Mouse (Mus musculus) right cerebral cortex, postnatal 25 days (tissue): Measurements from ENCODE around the gene Fasn.
"Not testable (repeated sequence)": the region's sequence is repeated elsewhere in the genome, so short reads cannot be mapped to it uniquely, and the experiment has no call there.

Experiments
- DNase-seq: peaks from one replicate; pipeline ENCODE4 v3.0.0; 2022

Fasn gene

GRCm38 (mm10) chr11:120823956-120824786, at the start of gene Fasn:
Gene Fasn, minus strand, starts transcription at chr11:120824547.
- DNase-seq: peak; percentile 98

DNA sequence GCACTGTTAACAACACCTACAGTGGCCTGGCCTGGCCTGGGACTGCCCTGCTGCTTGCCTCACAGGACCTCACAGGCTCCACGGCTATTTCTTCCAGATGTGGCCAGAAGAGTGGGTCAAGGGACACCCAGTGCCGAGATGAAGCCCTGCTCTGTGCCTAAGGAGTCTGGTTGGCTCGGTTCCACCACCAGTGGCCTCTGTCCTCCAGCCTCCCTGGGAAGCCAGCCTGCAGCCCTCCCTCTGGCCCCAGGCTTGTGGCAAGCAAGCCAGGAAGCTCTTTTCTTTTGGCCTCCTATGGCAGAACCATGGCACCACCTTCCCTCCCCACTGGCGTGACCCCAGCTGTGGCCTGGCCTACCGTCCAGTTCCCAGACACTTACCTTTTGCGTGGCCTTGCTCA, 48.9 kb upstream of the Fasn start:
- DNase-seq: no peak

DNA sequence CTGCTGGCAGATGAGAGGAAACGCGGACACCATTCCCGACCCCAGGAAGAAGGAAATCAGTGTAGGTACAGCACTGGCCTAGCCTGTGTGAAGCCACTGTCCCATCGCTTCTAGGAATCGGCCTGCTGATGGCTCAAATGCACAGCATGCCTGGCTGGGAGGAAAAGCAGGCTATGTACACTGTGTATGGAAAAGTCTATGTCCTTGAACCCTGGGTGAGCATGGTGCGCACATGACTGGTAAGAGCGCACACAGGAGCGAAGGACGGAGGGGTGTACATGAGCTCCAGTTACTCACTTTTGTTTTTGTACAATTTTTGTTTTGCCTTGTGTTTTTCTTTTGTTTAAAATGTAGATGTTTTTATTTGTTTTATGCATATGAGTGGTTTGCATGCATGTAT, 47.2 kb upstream of the Fasn start:
- DNase-seq: no peak

- no peak for DNase-seq
These were observed 41.5 kb upstream of the Fasn start for GRCm38 (mm10) chr11:120865816-120866215.

GRCm38 (mm10) chr11:120862819-120863218, 38.5 kb upstream of the Fasn start:
- DNase-seq: no peak

- not testable (repeated sequence) for DNase-seq
These were observed 31.6 kb upstream of the Fasn start for GRCm38 (mm10) chr11:120855938-120856337.

DNA sequence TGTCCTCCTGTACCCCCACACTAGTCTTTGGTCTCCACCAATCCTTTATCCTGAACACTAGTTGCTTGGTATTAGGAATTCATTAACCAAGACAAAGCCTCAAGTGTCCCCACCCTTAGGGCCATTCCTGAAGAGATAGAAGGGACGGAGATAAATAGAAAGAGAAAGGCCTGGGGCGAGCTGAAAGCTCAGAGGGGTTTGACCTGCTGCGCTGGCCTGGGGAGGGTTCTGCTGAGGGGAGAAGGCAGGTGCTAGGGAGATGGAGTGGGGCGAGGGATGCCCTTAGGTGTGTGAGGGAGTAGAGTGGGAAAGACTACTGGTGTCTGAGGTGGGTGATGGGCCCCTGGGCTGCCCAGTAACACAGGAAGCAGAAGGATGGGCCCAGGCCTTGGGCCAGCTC, 29.4 kb upstream of the Fasn start:
- DNase-seq: no peak

GRCm38 (mm10) chr11:120853158-120853557, 28.8 kb upstream of the Fasn start:
- no peak for DNase-seq

- DNase-seq: no peak
These were observed 28.0 kb upstream of the Fasn start for GRCm38 (mm10) chr11:120852083-120852935.

DNA sequence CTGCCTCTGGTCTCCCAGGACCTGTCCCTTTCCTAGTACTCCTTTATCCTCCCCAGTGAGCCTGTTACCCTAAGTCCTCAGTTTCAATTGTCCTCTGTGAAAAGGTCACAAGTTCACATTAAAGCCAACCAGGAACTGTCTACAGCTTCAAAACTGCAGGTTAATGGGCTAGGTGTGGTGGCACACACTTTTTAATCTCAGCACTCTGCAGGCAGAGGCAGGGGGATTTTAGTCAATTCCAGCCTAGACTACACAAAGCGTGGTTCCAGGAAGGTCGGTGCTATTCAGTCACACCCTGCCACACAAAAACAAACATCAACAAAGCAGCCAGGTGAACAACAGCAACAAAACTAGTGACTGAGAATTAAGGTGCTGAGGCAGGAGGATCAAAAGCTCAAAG, 27.2 kb upstream of the Fasn start:
- DNase-seq: no peak

DNA sequence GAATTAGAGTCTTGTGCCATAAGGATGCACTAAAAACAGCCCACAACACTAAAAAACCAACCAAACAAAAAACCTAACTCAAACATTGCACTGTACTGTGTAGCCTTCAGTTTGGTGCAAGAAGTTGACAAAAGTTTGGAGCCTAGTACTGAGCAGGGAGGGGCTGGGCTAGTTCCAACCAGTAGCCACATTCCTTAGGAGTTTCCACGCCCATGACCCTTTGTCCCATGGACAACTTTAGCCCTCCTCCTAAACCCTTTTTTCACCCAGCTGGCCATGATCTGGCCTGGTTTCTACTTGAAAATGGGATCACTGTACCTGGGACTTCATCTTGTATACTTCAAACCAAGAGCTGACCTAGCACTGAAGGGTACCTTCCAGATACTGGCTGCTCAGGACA, 26.8 kb upstream of the Fasn start:
- no peak for DNase-seq

DNA sequence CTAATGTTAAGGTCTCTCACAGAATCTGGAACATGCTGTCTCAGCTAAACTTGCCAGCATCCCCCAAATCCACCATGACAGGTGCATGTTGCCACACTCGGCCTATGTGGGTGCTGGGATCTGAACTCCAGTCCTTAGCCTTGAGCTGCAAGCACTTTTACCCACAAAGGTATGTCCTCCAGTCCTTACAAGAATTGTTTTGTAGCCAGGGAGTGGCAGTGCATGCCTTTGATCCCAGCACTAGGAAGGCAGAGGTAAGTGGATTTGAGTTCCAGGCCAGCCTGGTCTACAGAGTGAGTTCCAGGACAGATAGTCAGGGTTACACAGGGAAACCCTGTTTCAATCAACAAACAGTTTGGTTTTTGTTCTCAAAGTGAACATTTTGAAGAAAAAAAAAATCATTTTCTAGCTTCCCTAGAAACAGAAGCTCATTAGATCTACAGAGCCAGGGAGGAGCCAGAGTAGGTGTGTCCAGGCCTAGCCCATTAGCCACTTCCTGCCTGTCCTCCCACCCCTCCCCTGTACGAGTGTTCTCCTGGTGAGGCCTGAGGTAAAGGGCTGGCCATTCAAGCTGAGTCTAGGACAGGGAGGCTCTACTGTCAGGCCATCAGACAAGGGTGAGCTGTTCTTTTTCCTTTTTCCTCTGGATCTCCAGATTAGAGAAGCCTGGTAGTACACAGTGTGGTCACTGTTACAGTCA, 26.1 kb upstream of the Fasn start:
- DNase-seq: no peak

- no peak for DNase-seq
These were observed 22.6 kb upstream of the Fasn start for GRCm38 (mm10) chr11:120846725-120847475.

GRCm38 (mm10) chr11:120844329-120844728, 20.0 kb upstream of the Fasn start:
- DNase-seq: no peak

- no peak for DNase-seq
These were observed 9.4 kb upstream of the Fasn start for GRCm38 (mm10) chr11:120833555-120834280.

DNA sequence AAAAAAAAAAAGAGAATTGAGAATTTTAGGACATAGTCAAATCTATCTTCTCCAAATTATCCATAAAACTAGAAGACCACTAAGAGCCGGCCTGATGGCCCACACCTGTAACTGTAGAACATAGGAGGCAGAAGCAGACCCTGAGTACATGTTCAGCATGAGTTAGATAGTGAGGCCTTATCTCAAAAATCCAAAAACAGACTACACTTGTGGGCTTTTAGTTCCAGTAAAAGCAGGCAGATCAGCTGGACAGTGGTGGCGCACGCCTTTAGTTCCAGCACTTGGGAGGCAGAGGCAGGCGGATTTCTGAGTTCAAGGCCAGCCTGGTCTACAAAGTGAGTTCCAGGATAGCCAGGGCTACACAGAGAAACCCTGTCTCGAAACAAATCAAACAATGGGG, 8.6 kb upstream of the Fasn start:
- not testable (repeated sequence) for DNase-seq

GRCm38 (mm10) chr11:120831659-120832440, 7.5 kb upstream of the Fasn start:
- no peak for DNase-seq

DNA sequence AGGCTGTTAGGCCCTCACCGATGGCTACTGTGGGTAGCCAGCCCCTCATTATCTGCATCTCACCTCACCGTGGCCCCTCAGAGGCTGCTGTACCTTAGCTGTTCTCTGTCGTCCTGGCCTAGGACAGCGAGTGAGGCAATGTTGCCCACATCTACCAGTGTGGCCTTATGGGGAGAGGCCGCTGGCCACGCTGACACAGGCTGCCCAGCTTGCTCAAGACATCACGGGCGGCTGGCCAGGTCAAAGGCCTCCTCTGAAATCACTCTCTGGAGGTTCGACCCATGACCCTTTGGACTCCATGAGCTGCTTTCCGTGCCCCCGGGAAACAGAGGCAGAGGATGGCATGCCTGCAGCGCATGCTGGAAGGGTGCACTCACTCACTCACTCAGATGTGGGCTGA, 6.3 kb upstream of the Fasn start:
- no peak for DNase-seq

- no peak for DNase-seq
These were observed 5.6 kb upstream of the Fasn start for GRCm38 (mm10) chr11:120829757-120830532.

GRCm38 (mm10) chr11:120828416-120828815, 4.1 kb upstream of the Fasn start:
- DNase-seq: no peak
